Mouse (Mus musculus) hindbrain, postnatal 0 days (tissue): ENCODE results near the gene Pde4b. TPM values are rescaled to one million over a fixed set of nuclear protein-coding genes. Genes with fewer than 3 reads are reported as not detected.

ENCODE experiments used
- ATAC-seq: fragments of 200-750 bp; cut with Nextera tagmentation; 2 replicates; pipeline ENCODE4 v1.8.0; 2017; ENCODE audit warnings: mild to moderate bottlenecking, moderate TSS enrichment, moderate library complexity
- DNase-seq: peaks from one replicate; pipeline ENCODE4 v3.0.0-alpha.2; 2015; ENCODE audit warnings: low spot score
- H3K27ac ChIP-seq: fragments of 300-500 bp; sonication (generic); 2 replicates; pipeline ENCODE4 v1.5.1; 2014; ENCODE audit warnings: mild to moderate bottlenecking
- H3K27me3 ChIP-seq: fragments of 300-500 bp; sonication (generic); 2 replicates; pipeline ENCODE4 v1.6.1; 2014; ENCODE audit warnings: low read length, mixed read lengths; ENCODE audit not compliant: insufficient read depth
- H3K36me3 ChIP-seq: fragments of 300-500 bp; sonication (generic); 2 replicates; pipeline ENCODE4 v1.6.1; 2014; ENCODE audit warnings: low read length, mixed read lengths; ENCODE audit not compliant: insufficient read depth
- H3K4me1 ChIP-seq: fragments of 300-500 bp; sonication (generic); 2 replicates; pipeline ENCODE4 v1.6.1; 2014; ENCODE audit warnings: antibody characterized with exemption, low read length, mixed read lengths; ENCODE audit not compliant: insufficient read depth
- H3K4me2 ChIP-seq: fragments of 300-500 bp; sonication (generic); 2 replicates; pipeline ENCODE4 v1.6.1; 2014; ENCODE audit warnings: low read depth, mild to moderate bottlenecking, low read length, moderate library complexity, mixed read lengths
- H3K4me3 ChIP-seq: fragments of 300-500 bp; sonication (generic); 2 replicates; pipeline ENCODE4 v1.5.1; 2014; ENCODE audit warnings: low read length
- H3K9ac ChIP-seq: fragments of 300-500 bp; sonication (generic); replicated peaks from 2 replicates; pipeline ENCODE4 v1.6.1; 2014; ENCODE audit warnings: mild to moderate bottlenecking, low read length, moderate library complexity, mixed read lengths
- H3K9me3 ChIP-seq: fragments of 300-500 bp; sonication (generic); 2 replicates; pipeline ENCODE4 v1.6.1; 2016; ENCODE audit warnings: low read length, mixed read lengths
- CTCF ChIP-seq: IDR thresholded peaks from 2 replicates; pipeline ENCODE4 v1.5.1; 2016; ENCODE audit warnings: antibody characterized with exemption, control low read depth, low read depth
- WGBS: fragments of 180-500 bp; shearing (Covaris S2); extraction: QIAGEN DNeasy Blood & Tissue Kit; methylation state at CpG from one replicate; pipeline ENCODE4 v1.1.7; 2014; 5-methylcytosine and 5-hydroxymethylcytosine counted together
- polyA plus RNA-seq: library from polyadenylated mRNA; unstranded; fragments of >200 nt; fragmentation: Nextera tagmentation; extraction: Ambion mirVana; gene quantifications from 2 replicates; pipeline ENCODE4 v1.2.1, GENCODE M21; 2015
- total RNA-seq: library from RNA; depleted of rRNA; stranded (reverse); fragments of >200 nt; gene quantifications from 2 replicates; pipeline ENCODE4 v1.2.3, GENCODE M21; 2014

Gene Pde4b
- total and polyA plus RNA-seq, 2 experiments from 2014 or later = 46.8 to 62.5 TPM

GRCm38 (mm10) chr4:102570766-102571411 lies 483.5 kb downstream of the Pde4b start:
- Histone ChIP-seq H3K4me3 (peak overlapping the region; percentile 46), H3K36me3 (no peaks in the 10 kb centered on the region), H3K4me2 (peak overlapping the region; percentile 77), H3K27ac (peak overlapping the region; percentile 81), H3K9ac (peak overlapping the region; percentile 58), H3K4me1 (no peaks in the 10 kb centered on the region; the same call in 1 of the 2 replicates), H3K27me3 (no peaks in the 10 kb centered on the region), H3K9me3 (no peaks in the 10 kb centered on the region)
- no peak; the same call in 1 of the 2 replicates for ATAC-seq
- no peak for DNase-seq
- no peak for TF ChIP-seq CTCF
- 8% methylated on average over 20 of the region's 20 CpGs for WGBS

GRCm38 (mm10) chr4:102572031-102572430 lies 484.7 kb downstream of the Pde4b start:
- ATAC-seq = no peak
- no peak for DNase-seq
- Histone ChIP-seq H3K4me1 (no peaks in the 10 kb centered on the region; the same call in 1 of the 2 replicates), H3K4me3 (peak overlapping the region; percentile 11), H3K27ac (no peak overlapping the region), H3K4me2 (peak overlapping the region; percentile 77), H3K9ac (no peak overlapping the region), H3K27me3 (no peaks in the 10 kb centered on the region), H3K36me3 (no peaks in the 10 kb centered on the region), H3K9me3 (no peaks in the 10 kb centered on the region)
- no peak for TF ChIP-seq CTCF
- WGBS = 67% methylated on average over 6 of the region's 6 CpGs

- Histone ChIP-seq H3K4me3 (no peak overlapping the region), H3K9me3 (no peaks in the 10 kb centered on the region), H3K27ac (no peak overlapping the region), H3K27me3 (no peaks in the 10 kb centered on the region), H3K4me1 (no peaks in the 10 kb centered on the region; the same call in 1 of the 2 replicates), H3K4me2 (peak overlapping the region; percentile 77; the same call in 1 of the 2 replicates), H3K36me3 (no peaks in the 10 kb centered on the region), H3K9ac (no peak overlapping the region)
- 77% methylated on average over 3 of the region's 3 CpGs for WGBS
- DNase-seq = no peak
- ATAC-seq = no peak
- no peak for TF ChIP-seq CTCF
Measured at GRCm38 (mm10) chr4:102572591-102572990, 485.2 kb downstream of the Pde4b start.

GRCm38 (mm10) chr4:102573361-102573781 lies 486.0 kb downstream of the Pde4b start:
- no peaks in the 10 kb centered on the region for H3K9me3 ChIP-seq
- H3K36me3 ChIP-seq = no peaks in the 10 kb centered on the region
- 90% methylated on average over 4 of the region's 4 CpGs for WGBS
- H3K4me2 ChIP-seq = peak overlapping the region; percentile 77
- H3K4me1 ChIP-seq = no peaks in the 10 kb centered on the region; the same call in 1 of the 2 replicates
- H3K9ac ChIP-seq = no peak overlapping the region
- no peak overlapping the region for H3K4me3 ChIP-seq
- DNase-seq (no peak), ATAC-seq (no peak)
- no peak overlapping the region; the same call in 1 of the 2 replicates for H3K27ac ChIP-seq
- no peak for TF ChIP-seq CTCF
- no peaks in the 10 kb centered on the region for H3K27me3 ChIP-seq

GRCm38 (mm10) chr4:102574226-102574625 lies 486.9 kb downstream of the Pde4b start:
- Histone ChIP-seq H3K4me2 (0 out of 2 replicates have a peak overlapping the region, but pooled peaks have one; percentile 13), H3K9ac (no peak overlapping the region), H3K4me1 (no peaks in the 10 kb centered on the region), H3K9me3 (no peaks in the 10 kb centered on the region), H3K27ac (no peak overlapping the region; the same call in 1 of the 2 replicates), H3K36me3 (no peaks in the 10 kb centered on the region), H3K27me3 (no peaks in the 10 kb centered on the region), H3K4me3 (no peak overlapping the region)
- WGBS = 47% methylated on average over 9 of the region's 9 CpGs
- ATAC-seq (0 out of 2 replicates have a peak, but pooled peaks have one; percentile 15), DNase-seq (no peak)
- no peak for TF ChIP-seq CTCF

GRCm38 (mm10) chr4:102574666-102575254 lies 487.4 kb downstream of the Pde4b start:
- no peak for ATAC-seq
- Histone ChIP-seq H3K4me3 (no peak overlapping the region), H3K36me3 (no peaks in the 10 kb centered on the region), H3K9me3 (no peaks in the 10 kb centered on the region), H3K27ac (no peak overlapping the region; the same call in 1 of the 2 replicates), H3K27me3 (no peaks in the 10 kb centered on the region), H3K9ac (no peak overlapping the region), H3K4me2 (0 out of 2 replicates have a peak overlapping the region, but pooled peaks have one; percentile 13), H3K4me1 (no peaks in the 10 kb centered on the region)
- TF ChIP-seq CTCF = no peak
- WGBS = 79% methylated on average over 10 of the region's 10 CpGs
- no peak for DNase-seq
